Mouse (Mus musculus) stomach, embryonic 16.5 days (tissue): ENCODE measurements at regions not wholly inside any gene's neighbourhood (a gene's known extent, or its start where the extent isn't known, plus 50 kb on each side); places are given as distances from the start of the nearest gene placed in this dataset.

ENCODE experiments used
- ATAC-seq: fragments of 200-750 bp; cut with Nextera tagmentation; 2 replicates; pipeline ENCODE4 v1.8.0; 2017; ENCODE audit warnings: moderate number of reproducible peaks, moderate TSS enrichment; ENCODE audit not compliant: insufficient read depth, low FRiP score
- H3K27ac ChIP-seq: fragments of 300-500 bp; sonication (generic); 2 replicates; pipeline ENCODE4 v1.5.1; 2014; ENCODE audit warnings: low read length
- H3K27me3 ChIP-seq: fragments of 300-500 bp; sonication (generic); 2 replicates; pipeline ENCODE4 v1.6.1; 2014; ENCODE audit warnings: low read length, control low read depth, mixed read lengths; ENCODE audit not compliant: control insufficient read depth, insufficient read depth
- H3K36me3 ChIP-seq: fragments of 300-500 bp; sonication (generic); 2 replicates; pipeline ENCODE4 v1.6.1; 2014; ENCODE audit warnings: low read length; ENCODE audit not compliant: control insufficient read depth, insufficient read depth
- H3K4me1 ChIP-seq: fragments of 300-500 bp; sonication (generic); 2 replicates; pipeline ENCODE4 v1.6.1; 2014; ENCODE audit warnings: low read length, control low read depth, mixed read lengths; ENCODE audit not compliant: control insufficient read depth, insufficient read depth
- H3K4me2 ChIP-seq: fragments of 300-500 bp; sonication (generic); 2 replicates; pipeline ENCODE4 v1.6.1; 2014; ENCODE audit warnings: low read depth, low read length, mixed read lengths
- H3K4me3 ChIP-seq: fragments of 300-500 bp; sonication (generic); replicated peaks from 2 replicates; pipeline ENCODE4 v1.5.1; 2014; ENCODE audit warnings: mild to moderate bottlenecking, low read length
- H3K9ac ChIP-seq: fragments of 300-500 bp; sonication (generic); 2 replicates; pipeline ENCODE4 v1.6.1; 2014; ENCODE audit warnings: low read length
- H3K9me3 ChIP-seq: fragments of 300-500 bp; sonication (generic); replicated peaks from 2 replicates; pipeline ENCODE4 v1.6.1; 2016; ENCODE audit warnings: low read length, control low read depth; ENCODE audit not compliant: control insufficient read depth
- WGBS: fragments of 180-500 bp; shearing (Covaris S2); extraction: QIAGEN DNeasy Blood & Tissue Kit; methylation state at CpG from one replicate; pipeline ENCODE4 v1.1.7; 2014; 5-methylcytosine and 5-hydroxymethylcytosine counted together

DNA sequence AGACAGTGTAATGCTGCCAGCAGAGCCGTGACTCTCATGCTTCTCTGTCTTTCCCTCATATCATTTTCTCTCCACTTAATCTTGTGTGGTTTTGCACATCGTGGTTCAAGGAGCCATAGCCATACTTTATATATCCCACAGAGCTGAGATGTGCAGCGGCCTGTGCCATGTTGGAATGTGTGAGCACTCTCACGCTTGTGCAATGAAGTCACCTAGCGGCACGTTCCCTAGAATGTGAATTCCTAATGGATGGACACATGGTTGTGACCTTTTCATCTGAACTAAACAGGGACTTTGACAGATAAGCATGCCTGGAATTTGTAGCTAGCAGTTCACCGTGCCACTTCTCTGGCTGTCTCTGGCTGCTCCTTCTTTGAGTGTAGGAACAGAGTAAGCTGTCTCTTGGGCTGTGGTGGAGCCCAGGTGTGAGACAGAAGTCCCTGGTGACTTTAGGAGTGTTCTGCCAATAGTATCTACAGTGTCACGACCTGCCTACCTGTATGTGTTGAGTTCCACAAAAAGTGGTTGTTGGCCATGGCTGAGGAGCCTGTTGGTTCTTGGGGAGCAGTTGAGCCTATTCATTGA, 129.0 kb downstream of the Bod1 start:
- WGBS: 68% methylated on average over 8 of the region's 8 CpGs
- no peak for ATAC-seq
- no peak overlapping the region for H3K4me2 ChIP-seq
- no peaks in the 10 kb centered on the region for H3K36me3 ChIP-seq
- no peak overlapping the region for H3K4me3 ChIP-seq
- no peaks in the 10 kb centered on the region for H3K9me3 ChIP-seq
- no peaks in the 10 kb centered on the region for H3K27me3 ChIP-seq
- no peak overlapping the region for H3K9ac ChIP-seq
- H3K4me1 ChIP-seq: no peaks in the 10 kb centered on the region
- H3K27ac ChIP-seq: no peak overlapping the region

DNA sequence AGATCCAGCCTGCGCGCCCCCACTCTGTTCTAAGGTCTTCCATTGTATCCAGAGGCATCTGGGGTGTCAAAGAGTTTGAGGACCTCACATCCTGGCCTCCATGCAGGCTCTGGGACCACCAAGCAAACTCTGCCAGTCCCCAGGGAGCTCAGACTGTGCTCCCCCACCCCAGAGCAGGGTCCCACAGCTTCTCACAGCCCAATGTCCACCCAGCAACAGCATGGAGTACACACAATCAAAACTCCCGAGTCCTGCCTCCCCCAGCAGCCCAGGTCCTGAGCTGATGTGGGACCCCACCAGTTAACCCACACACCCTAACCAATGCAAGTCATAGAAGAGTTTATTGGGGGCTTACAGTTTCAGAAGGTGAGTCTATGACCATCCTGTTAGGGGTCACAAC, 130.3 kb downstream of the Bod1 start:
- H3K9me3 ChIP-seq: no peaks in the 10 kb centered on the region
- no peak overlapping the region for H3K9ac ChIP-seq
- H3K4me3 ChIP-seq: no peak overlapping the region
- H3K4me1 ChIP-seq: no peaks in the 10 kb centered on the region
- no peaks in the 10 kb centered on the region for H3K27me3 ChIP-seq
- no peak for ATAC-seq
- WGBS: 95% methylated on average over 3 of the region's 3 CpGs
- no peak overlapping the region for H3K27ac ChIP-seq
- no peaks in the 10 kb centered on the region for H3K36me3 ChIP-seq
- no peak overlapping the region for H3K4me2 ChIP-seq

DNA sequence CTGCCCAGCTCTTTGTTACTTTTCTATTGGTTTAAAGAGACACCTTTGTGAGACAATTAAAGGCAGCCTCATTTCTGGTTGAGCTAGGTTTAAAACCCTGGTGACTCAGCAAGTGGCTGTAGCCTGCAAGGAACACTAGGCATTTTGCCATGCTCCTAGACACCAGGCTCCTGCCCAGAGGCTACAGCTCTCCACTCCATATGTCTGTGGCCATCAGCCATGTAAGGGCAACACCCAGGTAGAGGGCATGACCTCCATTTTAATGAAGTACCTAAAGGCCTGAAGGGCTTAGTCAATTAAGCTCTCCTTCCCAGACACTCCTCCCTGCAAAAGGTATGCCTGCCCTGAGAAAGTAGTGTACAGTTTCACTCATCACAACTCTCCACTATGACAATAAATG, 130.9 kb downstream of the Bod1 start:
- no peaks in the 10 kb centered on the region for H3K4me1 ChIP-seq

GRCm38 (mm10) chr11:31531416-31531815, 140.3 kb downstream of the Bod1 start:
- H3K36me3 ChIP-seq: no peaks in the 10 kb centered on the region
- 88% methylated on average over 2 of the region's 2 CpGs for WGBS
- H3K9me3 ChIP-seq: no peaks in the 10 kb centered on the region
- H3K27me3 ChIP-seq: no peaks in the 10 kb centered on the region
- H3K4me1 ChIP-seq: no peaks in the 10 kb centered on the region
- no peak overlapping the region for H3K9ac ChIP-seq
- no peak for ATAC-seq
- no peak overlapping the region for H3K4me3 ChIP-seq
- no peak overlapping the region for H3K4me2 ChIP-seq
- no peak overlapping the region for H3K27ac ChIP-seq

More for the DNA sequence above, 130.9 kb downstream of the Bod1 start:
- no peak overlapping the region for H3K4me3 ChIP-seq
- no peak overlapping the region for H3K9ac ChIP-seq
- ATAC-seq: no peak
- H3K9me3 ChIP-seq: no peaks in the 10 kb centered on the region
- no peaks in the 10 kb centered on the region for H3K27me3 ChIP-seq
- H3K4me2 ChIP-seq: no peak overlapping the region
- no peak overlapping the region for H3K27ac ChIP-seq
- H3K36me3 ChIP-seq: no peaks in the 10 kb centered on the region

- no peaks in the 10 kb centered on the region for H3K4me1 ChIP-seq
- no peak for ATAC-seq
- H3K4me2 ChIP-seq: no peak overlapping the region
- no peaks in the 10 kb centered on the region for H3K27me3 ChIP-seq
- no peak overlapping the region for H3K9ac ChIP-seq
- no peaks in the 10 kb centered on the region for H3K9me3 ChIP-seq
- 93% methylated on average over 3 of the region's 3 CpGs for WGBS
- no peak overlapping the region for H3K27ac ChIP-seq
- no peak overlapping the region for H3K4me3 ChIP-seq
- H3K36me3 ChIP-seq: no peaks in the 10 kb centered on the region
Measured at GRCm38 (mm10) chr11:31530851-31531250, 140.8 kb downstream of the Bod1 start.

- no peak overlapping the region for H3K9ac ChIP-seq
- ATAC-seq: no peak
- no peaks in the 10 kb centered on the region for H3K27me3 ChIP-seq
- 82% methylated on average over 2 of the region's 2 CpGs for WGBS
- H3K9me3 ChIP-seq: no peaks in the 10 kb centered on the region
- H3K27ac ChIP-seq: no peak overlapping the region
- no peaks in the 10 kb centered on the region for H3K36me3 ChIP-seq
- H3K4me2 ChIP-seq: no peak overlapping the region
- no peaks in the 10 kb centered on the region for H3K4me1 ChIP-seq
- no peak overlapping the region for H3K4me3 ChIP-seq
Measured at GRCm38 (mm10) chr11:31529686-31530085, 142.0 kb downstream of the Bod1 start.

- H3K9ac ChIP-seq: no peak overlapping the region
- WGBS: 79% methylated on average over 2 of the region's 2 CpGs
- no peak overlapping the region for H3K4me2 ChIP-seq
- no peaks in the 10 kb centered on the region for H3K9me3 ChIP-seq
- ATAC-seq: no peak
- H3K27me3 ChIP-seq: no peaks in the 10 kb centered on the region
- no peak overlapping the region for H3K4me3 ChIP-seq
- no peak overlapping the region for H3K27ac ChIP-seq
- no peaks in the 10 kb centered on the region for H3K4me1 ChIP-seq
- no peaks in the 10 kb centered on the region for H3K36me3 ChIP-seq
Measured at GRCm38 (mm10) chr11:31524708-31525107, 147.0 kb downstream of the Bod1 start.

- H3K36me3 ChIP-seq: no peaks in the 10 kb centered on the region
- ATAC-seq: peak; percentile 47
- H3K4me1 ChIP-seq: no peaks in the 10 kb centered on the region
- H3K4me3 ChIP-seq: no peak overlapping the region
- H3K9me3 ChIP-seq: no peaks in the 10 kb centered on the region
- H3K27me3 ChIP-seq: no peaks in the 10 kb centered on the region
- no peak overlapping the region for H3K9ac ChIP-seq
- H3K4me2 ChIP-seq: no peak overlapping the region
- 70% methylated on average over 2 of the region's 2 CpGs for WGBS
- H3K27ac ChIP-seq: no peak overlapping the region
Measured at GRCm38 (mm10) chr11:31524065-31524618, 147.5 kb downstream of the Bod1 start.

DNA sequence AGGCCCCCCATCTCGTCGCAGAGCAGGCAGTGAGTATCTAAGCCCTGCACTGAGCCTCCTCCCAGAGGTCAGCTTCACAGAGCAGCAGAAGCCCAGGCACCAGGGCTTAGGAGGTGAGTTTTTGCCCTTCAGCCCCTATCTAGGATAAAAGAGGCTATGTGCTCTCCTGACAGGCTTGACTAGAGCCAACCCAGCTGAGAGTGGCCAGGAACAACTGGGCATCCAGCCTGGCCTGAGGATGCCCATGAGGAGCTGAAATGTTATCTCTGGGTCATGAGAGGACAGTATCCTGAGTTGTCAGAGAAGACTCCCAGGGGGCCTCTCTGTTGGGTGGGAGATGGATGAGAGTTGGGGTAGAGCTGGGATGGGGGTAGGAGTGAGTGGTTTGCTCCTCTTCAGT, 149.6 kb downstream of the Bod1 start:
- no peak overlapping the region for H3K4me3 ChIP-seq
- H3K9me3 ChIP-seq: no peaks in the 10 kb centered on the region
- WGBS: 69% methylated on average over 2 of the region's 2 CpGs
- H3K27ac ChIP-seq: no peak overlapping the region
- no peaks in the 10 kb centered on the region for H3K27me3 ChIP-seq
- no peak overlapping the region for H3K4me2 ChIP-seq
- no peaks in the 10 kb centered on the region for H3K4me1 ChIP-seq
- no peak for ATAC-seq
- no peak overlapping the region for H3K9ac ChIP-seq
- H3K36me3 ChIP-seq: no peaks in the 10 kb centered on the region
